Mouse (Mus musculus) ES-E14 (cell line): Measurements from ENCODE around the gene Ldlrad3. TPM values are rescaled to one million over a fixed set of nuclear protein-coding genes. Genes with fewer than 3 reads are reported as not detected.
A peak's percentile ranks its signal among the peaks of the same experiment; 100 is the strongest.

Experiments
- DNase-seq: peaks from one replicate; pipeline ENCODE4 v3.0.0-alpha.2; 2013; ENCODE audit warnings: low read depth, low spot score
- H3K27ac ChIP-seq: 2 replicates; pipeline ENCODE4 v1.5.1; 2012; ENCODE audit warnings: low read depth, mild to moderate bottlenecking, low read length, moderate library complexity, mixed read lengths; ENCODE audit not compliant: poor library complexity, insufficient read depth, severe bottlenecking
- H3K36me3 ChIP-seq: 2 replicates; pipeline ENCODE4 v1.6.1; 2012; ENCODE audit warnings: mild to moderate bottlenecking, low read length, moderate library complexity, mixed read lengths; ENCODE audit not compliant: control insufficient read depth, poor library complexity, insufficient read depth, severe bottlenecking
- H3K4me1 ChIP-seq, 2 experiments: fragments of 150-350 bp in 1 of 2; sonication (generic) in 1 of 2; 2 replicates each; pipeline ENCODE4 v1.6.1; 2012; ENCODE audit warnings: low read length in 2 of 2, mild to moderate bottlenecking in 1 of 2, mixed read lengths in 1 of 2; ENCODE audit not compliant: control insufficient read depth in 2 of 2, insufficient read depth in 2 of 2, poor library complexity in 1 of 2
- H3K4me3 ChIP-seq, 2 experiments: fragments of 150-350 bp in 1 of 2; sonication (generic) in 1 of 2; 2 replicates each; pipeline ENCODE4 v1.5.1; 2012; ENCODE audit warnings: low read length in 2 of 2, low read depth in 1 of 2, mild to moderate bottlenecking in 1 of 2, mixed read lengths in 1 of 2; ENCODE audit not compliant: insufficient read depth in 1 of 2, poor library complexity in 1 of 2, severe bottlenecking in 1 of 2
- H3K9ac ChIP-seq: 2 replicates; pipeline ENCODE4 v1.6.1; 2012; ENCODE audit warnings: low read depth, mild to moderate bottlenecking, low read length, mixed read lengths; ENCODE audit not compliant: poor library complexity, insufficient read depth, severe bottlenecking
- H3K9me3 ChIP-seq: fragments of 150-350 bp; sonication (generic); 2 replicates; pipeline ENCODE4 v1.6.1; 2012; ENCODE audit warnings: low read depth, mild to moderate bottlenecking, low read length; ENCODE audit not compliant: control insufficient read depth, insufficient read depth
- CHD2 ChIP-seq: IDR thresholded peaks from 2 replicates; pipeline ENCODE4 v1.6.1; 2014; ENCODE audit warnings: mild to moderate bottlenecking, low read depth, low read length, inconsistent platforms
- HCFC1 ChIP-seq: IDR thresholded peaks from 2 replicates; pipeline ENCODE4 v1.6.1; 2012; ENCODE audit warnings: low read length, inconsistent platforms, borderline replicate concordance; ENCODE audit not compliant: insufficient read depth
- MAFK ChIP-seq: IDR thresholded peaks from 2 replicates; pipeline ENCODE4 v1.6.1; 2014; ENCODE audit warnings: mild to moderate bottlenecking, low read depth, low read length, inconsistent platforms; ENCODE audit not compliant: insufficient read depth
- ZC3H11A ChIP-seq: IDR thresholded peaks from 2 replicates; pipeline ENCODE4 v1.6.1; 2012; ENCODE audit warnings: low read depth, mild to moderate bottlenecking, inconsistent platforms, low read length, borderline replicate concordance
- ZNF384 ChIP-seq: IDR thresholded peaks from 2 replicates; pipeline ENCODE4 v1.6.1; 2012; ENCODE audit warnings: low read depth, low read length, inconsistent platforms
- in situ Hi-C, 2 experiments: fragments of 600-800 bp; cut with MboI; formaldehyde crosslinking; loops; one replicate each; pipeline ENCODE4 v1.15.1; 2025; ENCODE audit warnings: low sequenced_read_pairs in 2 of 2, inconsistent platforms in 1 of 2; ENCODE audit not compliant: unreplicated experiment in 2 of 2
- total RNA-seq: library from RNA; depleted of rRNA; stranded (reverse); fragments of 300-350 nt; gene quantifications from 2 replicates; pipeline ENCODE4 v1.2.3, GENCODE M21; 2012

The Ldlrad3 gene
- total RNA-seq, 1 experiment, result 27.1 TPM

DNA sequence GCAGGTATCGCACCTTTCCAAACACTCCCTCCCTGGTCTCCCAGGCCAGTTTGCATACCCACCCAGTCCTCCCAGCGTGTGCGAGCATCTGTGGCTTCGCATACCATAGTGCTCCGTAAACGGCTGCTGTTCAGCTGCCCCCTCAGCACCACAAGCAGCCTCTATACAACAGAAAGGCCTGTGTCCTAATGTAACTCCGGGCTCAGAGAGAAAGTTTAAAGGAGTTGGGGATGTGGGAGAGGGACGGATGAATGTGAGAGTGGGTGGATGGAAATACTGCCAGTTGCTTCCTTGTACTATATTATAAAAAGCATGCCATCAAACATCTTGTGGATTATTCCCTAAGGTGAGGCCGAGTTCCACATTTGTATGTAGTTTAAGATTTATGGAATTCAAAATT lies 59.0 kb downstream of the Ldlrad3 start:
- DNase-seq, result no peak
- H3K9me3 ChIP-seq, result no peaks in the 10 kb centered on the region
- H3K4me3 ChIP-seq, result no peak overlapping the region
- in situ Hi-C loops, result no loop called here
- TF ChIP-seq MAFK, result no peak
- TF ChIP-seq ZNF384, result no peak
- no peak for TF ChIP-seq ZC3H11A
- TF ChIP-seq CHD2, result no peak
- TF ChIP-seq HCFC1, result no peak
- H3K9ac ChIP-seq, result no peak overlapping the region; the same call in 1 of the 2 replicates
- H3K4me1 ChIP-seq, result peaks cover 43 to 72% of the 10 kb centered on the region in 2 experiments
- no peak overlapping the region for H3K27ac ChIP-seq
- no peaks in the 10 kb centered on the region; the same call in 1 of the 2 replicates for H3K36me3 ChIP-seq

DNA sequence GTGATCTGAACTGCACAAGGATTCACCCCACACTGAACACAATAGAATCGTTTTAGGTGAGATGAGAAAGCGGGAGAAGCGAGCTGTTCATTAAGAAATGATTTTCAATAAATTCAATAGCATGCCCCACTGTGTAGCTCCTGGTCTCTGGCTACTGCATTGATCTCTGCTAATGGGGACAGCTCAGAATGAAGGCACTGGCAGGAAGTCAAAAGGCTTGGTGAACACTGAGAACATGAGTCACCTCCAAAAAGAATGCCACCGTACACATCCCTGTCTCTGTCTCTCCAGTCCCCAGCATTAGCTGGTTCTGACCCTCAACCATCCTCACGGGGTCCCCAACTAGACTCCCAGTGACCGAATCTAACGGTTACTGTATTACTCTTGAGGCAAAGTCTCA lies 60.1 kb downstream of the Ldlrad3 start:
- Histone ChIP-seq H3K27ac (no peak overlapping the region), H3K4me1 (peaks cover 44 to 64% of the 10 kb centered on the region in 2 experiments), H3K9ac (no peak overlapping the region), H3K4me3 (no peak overlapping the region), H3K9me3 (no peaks in the 10 kb centered on the region), H3K36me3 (no peaks in the 10 kb centered on the region)
- no peak for DNase-seq
- TF ChIP-seq CHD2 (no peak), ZC3H11A (no peak), MAFK (no peak), ZNF384 (no peak), HCFC1 (no peak)
- in situ Hi-C loops, result no loop called here

DNA sequence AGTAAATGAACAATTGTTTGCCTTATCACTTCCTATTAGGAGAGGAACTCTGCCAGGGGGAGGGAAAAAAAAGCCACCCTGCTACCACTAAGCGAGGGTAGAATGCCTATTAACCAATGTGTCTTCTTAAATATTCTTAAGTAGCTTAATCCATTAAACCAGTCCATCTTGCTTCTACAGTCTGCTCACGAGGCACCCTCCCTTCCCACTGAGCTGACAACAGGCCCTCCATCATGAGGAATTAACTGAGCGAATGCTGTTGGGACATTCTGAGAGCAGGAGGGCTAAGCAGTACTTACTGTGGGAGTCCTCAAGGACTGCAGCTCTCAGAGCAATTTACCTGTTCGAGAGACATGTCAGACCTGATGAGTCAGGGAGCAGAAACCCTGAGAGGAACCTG lies 61.1 kb downstream of the Ldlrad3 start:
- Histone ChIP-seq H3K36me3 (no peaks in the 10 kb centered on the region), H3K4me3 (no peak overlapping the region), H3K4me1 (peaks cover 53 to 63% of the 10 kb centered on the region in 2 experiments), H3K9ac (no peak overlapping the region), H3K27ac (no peak overlapping the region), H3K9me3 (no peaks in the 10 kb centered on the region)
- TF ChIP-seq ZC3H11A, result no peak
- no peak for TF ChIP-seq MAFK
- no peak for TF ChIP-seq HCFC1
- TF ChIP-seq ZNF384, result no peak
- no peak for TF ChIP-seq CHD2
- in situ Hi-C loops, result no loop called here
- no peak for DNase-seq

- TF ChIP-seq ZNF384 (no peak), ZC3H11A (no peak), MAFK (no peak), HCFC1 (no peak), CHD2 (no peak; the same call in 1 of the 2 replicates)
- in situ Hi-C loops, result no loop called here
- no peak overlapping the region for H3K9ac ChIP-seq
- 0 out of 4 replicates have a peak overlapping the region, but pooled peaks of 1 of the 2 experiments have one; percentile 8 for H3K4me3 ChIP-seq
- no peaks in the 10 kb centered on the region for H3K9me3 ChIP-seq
- DNase-seq, result no peak
- peaks cover 59 to 65% of the 10 kb centered on the region in 2 experiments for H3K4me1 ChIP-seq
- H3K27ac ChIP-seq, result peak overlapping the region; percentile 96; the same call in 1 of the 2 replicates
- H3K36me3 ChIP-seq, result no peaks in the 10 kb centered on the region
Observed at GRCm38 (mm10) chr2:102122146-102122515, 64.1 kb downstream of the Ldlrad3 start.
